Mouse (Mus musculus) midbrain, embryonic 10.5 days (tissue): ENCODE data around the gene Ccdc102a. TPM values are rescaled to one million over a fixed set of nuclear protein-coding genes. Genes with fewer than 3 reads are reported as not detected.

Source experiments
- DNase-seq: peaks from one replicate; pipeline ENCODE4 v3.0.0-alpha.2; 2017; ENCODE audit warnings: low spot score
- H3K27ac ChIP-seq: fragments of 300-500 bp; sonication (generic); replicated peaks from 2 replicates; pipeline ENCODE4 v1.5.1; 2016; ENCODE audit warnings: mild to moderate bottlenecking
- H3K27me3 ChIP-seq: fragments of 300-500 bp; sonication (generic); 2 replicates; pipeline ENCODE4 v1.6.1; 2016; ENCODE audit warnings: low read depth, mild to moderate bottlenecking; ENCODE audit not compliant: poor library complexity, severe bottlenecking
- H3K36me3 ChIP-seq: fragments of 300-500 bp; sonication (generic); 2 replicates; pipeline ENCODE4 v1.6.1; 2016; ENCODE audit warnings: mild to moderate bottlenecking, moderate library complexity
- H3K4me1 ChIP-seq: fragments of 300-500 bp; sonication (generic); 2 replicates; pipeline ENCODE4 v1.6.1; 2016
- H3K4me3 ChIP-seq: fragments of 300-500 bp; sonication (generic); 2 replicates; pipeline ENCODE4 v1.5.1; 2016; ENCODE audit warnings: mild to moderate bottlenecking, moderate library complexity
- H3K9me3 ChIP-seq: fragments of 300-500 bp; sonication (generic); replicated peaks from 2 replicates; pipeline ENCODE4 v1.6.1; 2016; ENCODE audit warnings: mild to moderate bottlenecking
- WGBS: fragments of 180-500 bp; shearing (Covaris S2); methylation state at CpG from one replicate; pipeline ENCODE4 v1.1.7; 2016; 5-methylcytosine and 5-hydroxymethylcytosine counted together
- polyA plus RNA-seq: library from polyadenylated mRNA; unstranded; fragments of >200 nt; fragmentation: Nextera tagmentation; extraction: Ambion mirVana; gene quantifications from 2 replicates; pipeline ENCODE4 v1.2.1, GENCODE M21; 2016

The Ccdc102a gene
- 13.0 and 13.1 TPM in 2 replicates for polyA plus RNA-seq

DNA sequence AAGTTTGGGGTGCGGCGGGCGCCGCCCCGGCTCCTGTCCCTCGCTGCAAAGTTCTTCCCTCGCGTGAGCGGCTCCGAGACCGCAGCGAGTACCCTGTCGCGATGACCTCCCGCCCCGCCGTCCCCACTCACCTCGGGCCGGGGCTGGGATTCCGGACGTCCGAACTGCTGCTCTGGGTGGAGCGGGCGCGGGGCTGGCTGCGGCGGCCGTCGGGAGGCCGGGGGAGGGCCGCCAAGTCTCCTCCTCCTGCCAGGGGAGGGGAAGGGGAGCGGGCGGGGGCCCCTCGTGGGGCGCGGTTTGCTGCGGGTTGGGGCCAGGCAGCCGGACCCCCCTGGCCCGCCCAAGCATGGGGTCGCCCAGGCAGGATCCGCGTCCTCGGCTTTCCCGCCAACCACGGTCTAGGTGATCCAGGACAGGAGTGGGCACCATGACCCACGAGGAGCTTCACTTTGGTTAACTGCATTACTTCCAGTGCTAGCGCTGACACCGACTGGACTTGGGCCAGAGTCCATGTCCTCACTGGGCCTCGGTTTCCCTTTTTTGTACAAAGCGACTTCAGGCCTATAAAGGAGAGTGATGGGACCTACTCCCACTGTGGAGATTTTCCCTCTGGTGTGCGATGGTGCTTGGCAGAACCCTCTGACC lies at the start of gene Ccdc102a:
Ccdc102a (minus strand) TSS at position 248 of the 645 bp plus-strand sequence.
- DNase-seq: no peak
- H3K4me1 ChIP-seq: peaks cover 56% of the 10 kb centered on the region
- H3K27ac ChIP-seq: peak within 1 kb of the TSS; percentile 93
- H3K36me3 ChIP-seq: no peaks in the 10 kb centered on the region
- peak within 1 kb of the TSS; percentile 73 for H3K4me3 ChIP-seq
- H3K9me3 ChIP-seq: no peaks in the 10 kb centered on the region
- WGBS: 3% methylated on average over 48 of the region's 51 CpGs
- peaks cover 55% of the 10 kb centered on the region for H3K27me3 ChIP-seq

DNA sequence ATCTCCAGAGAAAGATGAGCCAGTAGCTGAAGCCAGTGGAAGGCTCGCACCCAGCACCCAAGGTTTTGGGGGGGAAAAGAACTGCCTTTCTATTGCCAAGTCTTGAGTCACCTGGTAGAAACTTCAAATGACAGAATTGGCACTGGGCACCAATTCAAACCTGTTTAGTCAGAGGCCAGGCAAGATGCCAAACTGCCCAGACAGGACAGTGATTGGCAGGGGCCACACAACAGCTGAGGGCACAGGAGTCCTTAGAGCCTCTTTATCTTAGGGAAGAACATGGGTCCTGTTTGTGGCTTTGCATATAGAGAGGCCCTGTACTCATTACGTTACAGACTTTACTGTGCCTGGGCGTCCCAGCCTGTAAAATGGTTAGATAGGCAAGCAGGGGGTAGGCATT lies 49.7 kb upstream of the Ccdc102a start:
- no peak overlapping the region for H3K4me3 ChIP-seq
- no peaks in the 10 kb centered on the region for H3K9me3 ChIP-seq
- DNase-seq: no peak
- H3K27me3 ChIP-seq: no peaks in the 10 kb centered on the region
- no peaks in the 10 kb centered on the region for H3K36me3 ChIP-seq
- H3K27ac ChIP-seq: no peak overlapping the region
- no peaks in the 10 kb centered on the region for H3K4me1 ChIP-seq
- WGBS: 80% methylated on average over 3 of the region's 3 CpGs

DNA sequence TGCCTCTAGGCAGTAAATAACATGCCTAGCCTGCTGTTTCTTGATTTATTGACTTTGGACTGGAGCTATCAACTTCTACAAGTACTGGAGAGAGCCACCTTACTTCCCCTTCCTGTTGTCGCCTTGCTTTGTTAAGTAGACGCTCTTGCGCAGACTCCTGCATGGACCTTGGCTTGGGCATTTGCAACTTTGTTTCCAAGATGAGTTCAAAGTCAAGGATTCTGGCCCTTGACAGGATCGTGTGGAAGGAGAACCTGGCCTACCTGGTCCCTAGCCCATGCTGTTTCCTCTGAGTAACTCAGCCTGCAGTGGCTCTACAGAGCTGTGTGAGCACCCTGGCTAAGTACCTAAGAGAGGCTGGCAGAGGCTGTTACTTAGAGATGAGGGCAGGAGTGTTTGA lies 49.2 kb upstream of the Ccdc102a start:
- no peak for DNase-seq
- 87% methylated on average over 4 of the region's 4 CpGs for WGBS

DNA sequence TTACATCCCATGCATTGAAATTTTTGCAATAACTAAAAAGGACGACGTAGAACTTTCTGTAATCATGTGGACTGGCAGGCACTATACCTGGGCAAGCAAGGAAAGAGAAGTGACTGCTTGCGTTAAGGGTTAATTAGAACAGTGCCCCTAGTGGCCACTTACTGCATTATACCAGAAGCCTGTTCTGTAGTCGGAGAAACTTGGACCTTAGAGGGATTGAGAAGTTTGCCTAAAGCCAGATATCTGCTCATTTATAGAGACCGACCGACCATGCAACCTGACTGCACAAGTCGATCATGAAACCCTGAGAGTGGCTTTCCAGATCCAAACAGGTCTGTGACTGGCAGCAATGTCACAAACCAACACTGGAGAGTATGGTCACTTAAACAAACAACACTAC lies 48.7 kb upstream of the Ccdc102a start:
- peak; percentile 61 for DNase-seq
- Histone ChIP-seq H3K27me3 (no peaks in the 10 kb centered on the region), H3K36me3 (no peaks in the 10 kb centered on the region), H3K9me3 (no peaks in the 10 kb centered on the region), H3K4me1 (no peaks in the 10 kb centered on the region), H3K4me3 (no peak overlapping the region), H3K27ac (no peak overlapping the region)
- 22% methylated on average over 7 of the region's 7 CpGs for WGBS

More for the DNA sequence above, 49.2 kb upstream of the Ccdc102a start:
- H3K4me3 ChIP-seq: no peak overlapping the region
- no peak overlapping the region for H3K27ac ChIP-seq
- H3K4me1 ChIP-seq: no peaks in the 10 kb centered on the region
- no peaks in the 10 kb centered on the region for H3K9me3 ChIP-seq
- H3K36me3 ChIP-seq: no peaks in the 10 kb centered on the region
- H3K27me3 ChIP-seq: no peaks in the 10 kb centered on the region

DNA sequence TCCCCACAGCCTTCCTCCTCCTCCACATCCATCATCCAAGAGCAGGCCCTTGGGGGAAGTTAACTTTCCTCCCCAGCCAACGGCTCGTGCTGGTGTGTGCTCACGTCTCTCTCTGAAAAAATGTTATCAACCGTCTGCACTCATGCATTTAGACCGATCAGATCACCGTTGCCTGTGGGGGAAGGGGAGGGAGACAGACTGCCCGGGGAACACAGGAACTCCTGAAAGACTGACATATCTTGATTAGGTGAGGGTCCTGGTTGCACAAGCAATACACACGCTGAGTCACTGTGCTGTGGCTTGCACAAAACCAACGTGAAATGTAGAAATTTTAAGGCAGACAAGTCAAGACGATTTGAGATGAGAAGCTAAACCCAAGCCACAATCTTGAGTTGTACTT lies 46.9 kb upstream of the Ccdc102a start:
- no peak overlapping the region for H3K27ac ChIP-seq
- WGBS: 75% methylated on average over 10 of the region's 10 CpGs

DNA sequence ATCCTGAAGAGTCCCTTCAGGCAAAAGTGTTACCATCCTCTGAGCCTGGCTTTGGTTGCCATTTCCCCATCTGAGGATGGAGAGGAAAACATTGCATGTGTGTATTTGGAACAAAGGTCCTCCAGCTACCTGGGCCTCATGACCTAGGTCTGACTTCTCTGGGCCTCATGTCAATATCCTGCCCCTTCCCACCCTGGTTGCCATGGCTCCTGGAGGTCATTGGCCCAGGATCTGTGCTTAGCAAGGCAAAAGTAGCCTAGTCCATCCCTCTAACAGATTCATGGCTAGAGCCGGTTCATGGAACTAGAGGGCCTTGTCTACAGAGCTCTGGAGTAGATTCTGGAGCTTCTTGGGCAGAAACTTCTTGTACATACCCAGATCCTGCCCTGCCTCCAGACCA lies 44.3 kb upstream of the Ccdc102a start:
- WGBS: 76% methylated on average over 1 of the region's 1 CpGs
- Histone ChIP-seq H3K9me3 (no peaks in the 10 kb centered on the region), H3K27me3 (no peaks in the 10 kb centered on the region), H3K36me3 (no peaks in the 10 kb centered on the region), H3K4me3 (no peak overlapping the region), H3K27ac (no peak overlapping the region), H3K4me1 (no peaks in the 10 kb centered on the region)
- DNase-seq: no peak

More for the DNA sequence above, 46.9 kb upstream of the Ccdc102a start:
- H3K4me1 ChIP-seq: no peaks in the 10 kb centered on the region
- H3K4me3 ChIP-seq: no peak overlapping the region
- no peaks in the 10 kb centered on the region for H3K27me3 ChIP-seq
- DNase-seq: no peak
- H3K36me3 ChIP-seq: no peaks in the 10 kb centered on the region
- H3K9me3 ChIP-seq: no peaks in the 10 kb centered on the region

DNA sequence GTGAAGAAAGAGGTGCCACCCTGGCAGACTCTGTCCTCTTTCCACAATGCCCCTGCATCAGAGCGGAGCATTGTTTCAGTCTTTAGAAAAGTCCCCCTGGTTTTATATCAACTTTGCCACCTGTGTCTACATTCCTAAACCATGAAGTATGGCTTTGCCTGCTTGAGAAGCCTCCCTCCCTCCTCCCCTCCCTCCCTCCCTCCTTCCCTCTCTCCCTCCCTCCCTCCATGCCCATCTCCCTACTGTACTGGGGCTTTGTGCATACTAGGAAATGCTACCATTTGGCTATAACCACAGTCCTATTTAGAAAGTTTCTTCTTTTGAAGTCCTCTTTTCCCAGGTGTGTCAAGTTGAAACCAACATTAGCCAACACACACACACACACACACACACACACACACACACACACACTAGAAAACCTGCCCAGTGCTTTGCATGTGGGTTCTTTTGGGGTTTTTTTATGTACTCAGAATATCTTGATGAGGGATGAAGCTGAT lies 38.2 kb upstream of the Ccdc102a start:
- no peak for DNase-seq
- WGBS: 93% methylated on average over 1 of the region's 1 CpGs
- H3K4me1 ChIP-seq: 0 out of 2 replicates have a peak, but pooled peaks cover 3% of the 10 kb centered on the region
- no peaks in the 10 kb centered on the region for H3K27me3 ChIP-seq
- H3K9me3 ChIP-seq: no peaks in the 10 kb centered on the region
- H3K27ac ChIP-seq: no peak overlapping the region
- no peak overlapping the region for H3K4me3 ChIP-seq
- H3K36me3 ChIP-seq: no peaks in the 10 kb centered on the region

DNA sequence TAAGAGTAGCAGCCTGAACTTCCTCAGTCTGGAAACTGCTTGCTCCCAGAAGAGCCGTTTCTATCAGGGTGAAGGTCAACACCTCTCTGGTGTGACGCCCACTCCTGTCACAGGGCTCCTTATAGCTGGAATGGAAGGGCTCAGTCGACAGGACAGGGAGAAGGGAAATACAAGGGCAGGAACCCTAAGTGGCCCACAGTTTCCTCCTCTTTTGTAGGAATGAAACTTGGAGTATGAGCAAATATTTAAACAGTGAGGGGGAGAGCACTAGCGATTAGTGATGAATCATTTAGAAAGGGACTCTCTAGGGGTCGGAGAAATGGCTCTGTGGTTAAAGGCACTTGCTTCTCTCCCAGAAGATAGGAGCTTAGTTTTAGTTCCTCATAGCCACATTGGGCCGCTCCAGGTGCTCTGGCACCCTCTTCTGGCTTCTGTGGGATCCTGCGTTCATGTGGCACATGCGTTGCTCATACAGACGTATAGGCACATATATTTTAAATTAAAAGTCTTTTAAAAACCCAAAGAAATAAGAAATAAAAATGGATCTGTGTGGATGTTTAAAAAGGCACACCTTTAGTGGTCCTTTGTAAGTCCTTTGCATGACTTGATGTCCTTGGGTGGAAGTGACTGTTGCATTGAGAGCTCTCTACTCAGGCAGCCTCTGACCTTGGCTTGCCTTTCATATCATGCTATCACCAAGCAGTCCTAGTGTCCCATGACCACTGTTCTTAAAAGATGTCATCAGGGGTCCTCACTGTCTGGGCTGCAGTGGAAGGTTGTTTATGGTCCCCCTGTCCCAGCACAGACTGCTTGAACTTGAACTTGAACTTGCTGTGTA lies 37.2 kb upstream of the Ccdc102a start:
- peak; percentile 37 for DNase-seq
- Histone ChIP-seq H3K4me3 (no peak overlapping the region), H3K36me3 (no peaks in the 10 kb centered on the region), H3K27me3 (no peaks in the 10 kb centered on the region), H3K4me1 (0 out of 2 replicates have a peak, but pooled peaks cover 3% of the 10 kb centered on the region), H3K27ac (no peak overlapping the region), H3K9me3 (no peaks in the 10 kb centered on the region)
- WGBS: 39% methylated on average over 9 of the region's 9 CpGs

DNA sequence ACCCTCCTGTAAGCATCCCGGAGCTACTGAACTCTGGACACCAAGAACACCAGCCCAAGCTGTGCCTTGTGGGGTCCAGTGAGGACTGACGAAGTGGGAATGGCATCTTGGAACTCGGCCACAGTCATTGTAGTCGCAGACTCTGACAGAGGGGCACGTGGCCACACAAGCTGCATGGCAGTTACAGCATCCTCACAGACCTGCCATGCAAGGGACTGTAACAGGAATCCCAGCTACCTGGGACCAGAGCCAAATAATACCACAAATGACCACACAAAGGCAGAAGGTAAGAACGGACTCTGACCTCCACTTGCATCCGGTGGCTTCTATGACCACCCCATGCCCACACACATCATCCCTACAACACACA lies 36.5 kb upstream of the Ccdc102a start:
- no peaks in the 10 kb centered on the region for H3K27me3 ChIP-seq
- no peaks in the 10 kb centered on the region for H3K9me3 ChIP-seq
- H3K27ac ChIP-seq: no peak overlapping the region
- H3K36me3 ChIP-seq: no peaks in the 10 kb centered on the region
- no peak for DNase-seq
- WGBS: 88% methylated on average over 7 of the region's 7 CpGs
- H3K4me1 ChIP-seq: 0 out of 2 replicates have a peak, but pooled peaks cover 3% of the 10 kb centered on the region
- H3K4me3 ChIP-seq: no peak overlapping the region

DNA sequence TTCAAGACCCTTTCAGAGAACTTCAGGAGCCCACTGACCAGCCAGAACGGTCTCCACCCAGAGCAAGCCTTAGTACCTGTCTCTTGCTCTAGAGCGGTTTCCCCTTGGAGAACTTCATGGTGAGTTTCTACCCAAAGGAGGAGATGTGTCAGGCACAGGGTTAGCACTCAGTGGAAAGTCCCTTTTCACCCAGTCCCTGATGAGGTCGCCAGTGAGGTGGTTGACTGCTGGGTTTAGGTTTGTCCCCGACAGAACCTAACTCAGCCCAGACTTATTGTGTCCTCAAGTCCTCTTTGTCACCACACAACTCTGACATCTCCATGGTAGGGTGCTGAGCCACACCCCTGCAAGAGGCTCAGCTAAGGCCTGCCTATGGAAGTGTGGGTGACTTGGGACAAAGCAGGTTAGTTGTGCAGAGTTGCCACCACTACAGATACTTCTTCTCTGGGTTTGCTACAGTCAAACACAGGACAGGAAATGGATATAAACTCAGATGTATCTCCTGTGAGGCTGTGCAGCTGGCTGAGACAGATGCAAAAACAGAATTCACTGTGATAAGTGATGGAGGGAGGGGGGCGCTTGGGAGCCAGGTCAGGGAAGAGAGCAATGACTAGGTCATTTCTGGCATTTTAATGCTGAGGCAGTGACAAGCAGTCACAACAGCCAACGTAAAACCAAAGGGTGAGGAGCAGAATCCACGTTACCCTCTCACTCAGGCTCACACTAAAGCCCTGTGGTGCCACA lies 35.9 kb upstream of the Ccdc102a start:
- Histone ChIP-seq H3K4me1 (0 out of 2 replicates have a peak, but pooled peaks cover 3% of the 10 kb centered on the region), H3K36me3 (no peaks in the 10 kb centered on the region), H3K9me3 (no peaks in the 10 kb centered on the region), H3K27ac (no peak overlapping the region), H3K4me3 (no peak overlapping the region), H3K27me3 (no peaks in the 10 kb centered on the region)
- no peak for DNase-seq
- 75% methylated on average over 7 of the region's 7 CpGs for WGBS

DNA sequence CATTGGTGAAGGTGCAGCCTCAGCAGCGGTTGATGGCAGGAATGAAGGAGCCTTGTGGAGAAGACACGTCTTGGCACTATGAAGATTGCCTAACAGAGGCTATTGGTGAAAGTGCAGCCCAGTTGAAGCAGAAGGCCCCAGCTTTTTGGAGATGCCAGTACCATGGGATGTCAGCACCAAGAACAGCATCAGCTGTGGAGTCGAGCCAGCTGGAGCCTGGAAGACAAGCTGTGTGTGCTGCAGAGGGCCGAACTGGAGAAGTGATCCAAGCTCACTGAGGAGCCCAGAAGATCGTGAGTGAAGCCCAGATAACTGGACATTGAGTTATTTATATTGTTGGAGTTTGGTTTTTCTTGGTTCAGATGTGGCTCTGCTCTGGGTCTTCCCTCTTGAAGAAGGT lies 34.2 kb upstream of the Ccdc102a start:
- no peaks in the 10 kb centered on the region for H3K27me3 ChIP-seq
- H3K27ac ChIP-seq: no peak overlapping the region
- H3K9me3 ChIP-seq: no peaks in the 10 kb centered on the region
- no peak overlapping the region for H3K4me3 ChIP-seq
- 82% methylated on average over 5 of the region's 5 CpGs for WGBS
- 0 out of 2 replicates have a peak, but pooled peaks cover 3% of the 10 kb centered on the region for H3K4me1 ChIP-seq
- H3K36me3 ChIP-seq: no peaks in the 10 kb centered on the region
- DNase-seq: no peak

DNA sequence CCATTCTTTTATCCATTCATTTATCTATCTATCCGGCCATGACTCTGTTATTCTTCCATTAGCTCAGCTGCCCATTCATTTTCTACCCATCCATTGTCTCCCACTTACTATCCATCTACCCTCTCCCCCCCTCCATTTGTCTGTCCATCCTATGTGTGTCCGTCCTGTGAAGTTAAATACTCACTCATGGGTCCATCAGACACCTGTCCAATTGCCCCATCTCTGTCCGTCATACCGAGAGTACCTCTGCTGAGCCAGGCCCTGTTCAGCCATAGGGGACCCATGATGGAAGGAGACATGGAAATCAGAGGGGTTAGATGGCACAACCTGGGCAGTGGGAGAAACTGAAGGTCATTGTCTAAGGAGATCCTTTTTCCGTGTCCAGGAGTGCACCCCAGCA lies 32.6 kb upstream of the Ccdc102a start:
- Histone ChIP-seq H3K27me3 (0 out of 2 replicates have a peak, but pooled peaks cover 6% of the 10 kb centered on the region), H3K27ac (peak overlapping the region; percentile 52), H3K9me3 (no peaks in the 10 kb centered on the region), H3K36me3 (no peaks in the 10 kb centered on the region), H3K4me1 (peaks cover 14% of the 10 kb centered on the region; the same call in 1 of the 2 replicates), H3K4me3 (no peak overlapping the region)
- 76% methylated on average over 5 of the region's 5 CpGs for WGBS
- DNase-seq: no peak
